ENCODE assay signal across 17 mouse cellular contexts in genomic region chr11:45645815-45646214, GRCm38 (mm10).
DNase-seq lines count a peak whose midpoint lies in the region; ATAC-seq and TF ChIP-seq lines count a peak whose summit lies in the region.
"Had no signal": no experiment of that assay in that cellular context is flagged by ENCODE, and none has a peak within 500 bp of the region (broad histone marks: within the 10 kb centered on the region; RNA-seq: fewer than 3 reads in every experiment).

No protein-coding gene starts in this region.

- H3K4me3 ChIP-seq in hindbrain, postnatal 0 days (ENCODE audit: low read length): no peak overlapping the region
- no peak overlapping the region for H3K4me3 ChIP-seq in hindbrain, embryonic 16.5 days (ENCODE audit: low read length)
- H3K4me3 ChIP-seq: forebrain, embryonic 10.5 days; hindbrain, embryonic 13.5 days; limb, embryonic 12.5 days; liver, embryonic 15.5 days; midbrain, embryonic 13.5 days had no signal

- no peak overlapping the region for H3K9ac ChIP-seq in hindbrain, postnatal 0 days (replicated peaks; ENCODE audit: low read length)
- H3K9ac ChIP-seq in hindbrain, embryonic 16.5 days (ENCODE audit: low read depth, low read length): no peak overlapping the region
- H3K9ac ChIP-seq: hindbrain, embryonic 13.5 days; limb, embryonic 12.5 days; liver, embryonic 15.5 days; midbrain, embryonic 13.5 days had no signal

- H3K36me3 ChIP-seq in hindbrain, postnatal 0 days (ENCODE audit: insufficient read depth, low read length): no peaks in the 10 kb centered on the region
- no peaks in the 10 kb centered on the region for H3K36me3 ChIP-seq in hindbrain, embryonic 16.5 days (ENCODE audit: control insufficient read depth, insufficient read depth, low read length)
- H3K36me3 ChIP-seq: forebrain, embryonic 10.5 days; hindbrain, embryonic 13.5 days; limb, embryonic 12.5 days; liver, embryonic 15.5 days; midbrain, embryonic 13.5 days had no signal

- peak; percentile 20; the same call in 1 of the 2 replicates for TF ChIP-seq CTCF in hindbrain, postnatal 0 days (IDR thresholded peaks at IDR 0.05; ENCODE audit: low read depth)

- no peaks in the 10 kb centered on the region for H3K9me3 ChIP-seq in hindbrain, postnatal 0 days (ENCODE audit: low read length)
- H3K9me3 ChIP-seq in hindbrain, embryonic 16.5 days (ENCODE audit: control insufficient read depth, low read length): no peaks in the 10 kb centered on the region
- H3K9me3 ChIP-seq: forebrain, embryonic 10.5 days; hindbrain, embryonic 13.5 days; limb, embryonic 12.5 days; liver, embryonic 15.5 days; midbrain, embryonic 13.5 days had no signal

- no peak overlapping the region for H3K27ac ChIP-seq in hindbrain, postnatal 0 days
- no peak overlapping the region for H3K27ac ChIP-seq in hindbrain, embryonic 16.5 days (ENCODE audit: low read depth, low read length)
- H3K27ac ChIP-seq: forebrain, embryonic 10.5 days; hindbrain, embryonic 13.5 days; limb, embryonic 12.5 days; liver, embryonic 15.5 days; macrophage; midbrain, embryonic 13.5 days had no signal

- no peak for ATAC-seq in hindbrain, postnatal 0 days
- ATAC-seq in hindbrain, embryonic 16.5 days: no peak
- ATAC-seq: midbrain, embryonic 13.5 days had no signal

- no peak overlapping the region for H3K4me2 ChIP-seq in hindbrain, postnatal 0 days (ENCODE audit: low read depth, low read length)
- H3K4me2 ChIP-seq in hindbrain, embryonic 16.5 days (ENCODE audit: low read length): no peak overlapping the region
- H3K4me2 ChIP-seq: hindbrain, embryonic 13.5 days; limb, embryonic 12.5 days; liver, embryonic 15.5 days; midbrain, embryonic 13.5 days had no signal

- H3K4me1 ChIP-seq in hindbrain, postnatal 0 days (ENCODE audit: insufficient read depth, low read length): no peaks in the 10 kb centered on the region
- no peaks in the 10 kb centered on the region for H3K4me1 ChIP-seq in hindbrain, embryonic 16.5 days (ENCODE audit: control insufficient read depth, insufficient read depth, low read depth, low read length)
- H3K4me1 ChIP-seq: hindbrain, embryonic 13.5 days; limb, embryonic 12.5 days; liver, embryonic 15.5 days; midbrain, embryonic 13.5 days had no signal

- DNase-seq in hindbrain, postnatal 0 days (ENCODE audit: low spot score): no peak
- DNase-seq in thymus, postnatal 14 days: peak; percentile 11
- DNase-seq in thymus, postnatal 36 days: no peak
- peak; percentile 8 for DNase-seq in NIH3T3 (ENCODE audit: low read depth)
- DNase-seq in adrenal gland, postnatal 25 days: no peak
- no peak for DNase-seq in ovary, adult 18-20 months (ENCODE audit: low spot score)
- DNase-seq: cerebellum, adult 2 months; gastrocnemius, postnatal 36 days; kidney, adult 2 months; kidney, postnatal 4 days had no signal

- no peaks in the 10 kb centered on the region for H3K27me3 ChIP-seq in hindbrain, postnatal 0 days (ENCODE audit: insufficient read depth, low read length)
- no peaks in the 10 kb centered on the region for H3K27me3 ChIP-seq in hindbrain, embryonic 16.5 days (replicated peaks; ENCODE audit: control insufficient read depth, insufficient read depth, low read length)
- H3K27me3 ChIP-seq: hindbrain, embryonic 13.5 days; limb, embryonic 12.5 days; liver, embryonic 15.5 days; midbrain, embryonic 13.5 days had no signal

- WGBS in hindbrain, postnatal 0 days: 67% methylated on average over 3 of the region's 3 CpGs
- 73% methylated on average over 3 of the region's 3 CpGs for WGBS in hindbrain, embryonic 16.5 days

Comparison
In these comparisons a context has a peak if more than half of its experiments do, and no peak if none do; other contexts are left out.
1. DNase-seq: peak in thymus, postnatal 14 days (single experiment) and NIH3T3 (single experiment); none in hindbrain, postnatal 0 days (single experiment), thymus, postnatal 36 days (0 of 2), adrenal gland, postnatal 25 days (single experiment) and ovary, adult 18-20 months (single experiment).